Mouse (Mus musculus) bone marrow, adult 2 months (tissue): ENCODE measurements at regions not wholly inside any gene's neighbourhood (a gene's known extent, or its start where the extent isn't known, plus 50 kb on each side); places are given as distances from the start of the nearest gene placed in this dataset.

Experiments used
- CTCF ChIP-seq: fragments of 200-500 bp; IDR thresholded peaks from 2 replicates; pipeline ENCODE4 v1.5.1; 2011; ENCODE audit warnings: low read length, control low read depth; ENCODE audit not compliant: control insufficient read depth, insufficient read depth
- POLR2A ChIP-seq: fragments of 200-500 bp; IDR thresholded peaks from 2 replicates; pipeline ENCODE4 v1.6.1; 2011; ENCODE audit warnings: low read depth, mild to moderate bottlenecking, control low read depth, low read length, borderline replicate concordance; ENCODE audit not compliant: control insufficient read depth

DNA sequence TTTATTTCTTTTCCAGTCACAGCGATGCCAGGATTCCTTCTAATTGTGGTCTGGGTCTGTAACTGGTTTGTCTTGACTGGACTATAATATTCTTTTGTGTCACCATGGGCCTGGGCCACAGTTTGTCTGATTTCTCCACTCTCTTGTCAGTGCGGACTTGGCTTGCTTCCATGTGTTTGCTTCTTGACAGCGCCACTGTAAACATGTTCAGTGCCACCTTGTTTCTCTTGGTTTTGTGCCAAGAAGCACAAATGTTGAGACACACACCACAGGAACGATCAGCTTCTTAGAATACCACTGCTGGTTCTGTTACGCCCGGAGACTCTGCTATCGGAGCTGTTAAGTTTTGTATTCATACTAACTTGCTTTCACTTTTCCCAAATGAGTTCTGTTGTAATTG is 180.9 kb upstream of the Tmem45b start:
- no peak for TF ChIP-seq POLR2A
- no peak for TF ChIP-seq CTCF
